Mouse (Mus musculus) ES-E14 (cell line): Measurements from ENCODE around the gene Rad9b.

Experiments used
- CHD2 ChIP-seq: IDR thresholded peaks from 2 replicates; pipeline ENCODE4 v1.6.1; 2014; ENCODE audit warnings: mild to moderate bottlenecking, low read depth, low read length, inconsistent platforms
- HCFC1 ChIP-seq: IDR thresholded peaks from 2 replicates; pipeline ENCODE4 v1.6.1; 2012; ENCODE audit warnings: low read length, inconsistent platforms, borderline replicate concordance; ENCODE audit not compliant: insufficient read depth
- MAFK ChIP-seq: IDR thresholded peaks from 2 replicates; pipeline ENCODE4 v1.6.1; 2014; ENCODE audit warnings: mild to moderate bottlenecking, low read depth, low read length, inconsistent platforms; ENCODE audit not compliant: insufficient read depth
- ZC3H11A ChIP-seq: IDR thresholded peaks from 2 replicates; pipeline ENCODE4 v1.6.1; 2012; ENCODE audit warnings: low read depth, mild to moderate bottlenecking, inconsistent platforms, low read length, borderline replicate concordance
- ZNF384 ChIP-seq: IDR thresholded peaks from 2 replicates; pipeline ENCODE4 v1.6.1; 2012; ENCODE audit warnings: low read depth, low read length, inconsistent platforms

- TF ChIP-seq ZNF384 (no peak), ZC3H11A (no peak), HCFC1 (no peak), MAFK (0 out of 2 replicates have a peak, but pooled peaks have one; percentile 12), CHD2 (no peak)
These were observed 59.8 kb downstream of the Rad9b start for GRCm38 (mm10) chr5:122294219-122294735.
